Mouse (Mus musculus) lung, postnatal 4 days (tissue): ENCODE measurements at regions not wholly inside any gene's neighbourhood (a gene's known extent, or its start where the extent isn't known, plus 50 kb on each side); places are given as distances from the start of the nearest gene placed in this dataset.

Experiments
- DNase-seq, 2 experiments: peaks; one replicate each; pipeline ENCODE4 v3.0.0; 2021

GRCm38 (mm10) chr5:43424551-43425257, 90.6 kb upstream of the C1qtnf7 start:
- DNase-seq: peak; percentile 12 to 47

- DNase-seq: no peak
These were observed 82.0 kb upstream of the C1qtnf7 start for GRCm38 (mm10) chr5:43433337-43433736.

- DNase-seq: no peak
These were observed 76.1 kb upstream of the C1qtnf7 start for GRCm38 (mm10) chr5:43439191-43439590.

- peak in 1 of 2 experiments; percentile 55 for DNase-seq
These were observed 74.0 kb upstream of the C1qtnf7 start for GRCm38 (mm10) chr5:43441306-43441705.

- DNase-seq: no peak
These were observed 70.6 kb upstream of the C1qtnf7 start for GRCm38 (mm10) chr5:43444582-43445214.

GRCm38 (mm10) chr5:43445620-43446019, 69.7 kb upstream of the C1qtnf7 start:
- DNase-seq: no peak

- no peak for DNase-seq
These were observed 69.0 kb upstream of the C1qtnf7 start for GRCm38 (mm10) chr5:43446295-43446694.

GRCm38 (mm10) chr5:43456018-43456417, 59.3 kb upstream of the C1qtnf7 start:
- DNase-seq: peak; percentile 15 to 50

GRCm38 (mm10) chr5:43457725-43458124, 57.6 kb upstream of the C1qtnf7 start:
- DNase-seq: no peak

GRCm38 (mm10) chr5:43461987-43462715, 53.2 kb upstream of the C1qtnf7 start:
- no peak for DNase-seq
